Mouse (Mus musculus) bone marrow, adult 2 months (tissue): Measurements from ENCODE around the gene Col8a2.

Experiments used
- CTCF ChIP-seq: fragments of 200-500 bp; IDR thresholded peaks from 2 replicates; pipeline ENCODE4 v1.5.1; 2011; ENCODE audit warnings: low read length, control low read depth; ENCODE audit not compliant: control insufficient read depth, insufficient read depth
- POLR2A ChIP-seq: fragments of 200-500 bp; IDR thresholded peaks from 2 replicates; pipeline ENCODE4 v1.6.1; 2011; ENCODE audit warnings: low read depth, mild to moderate bottlenecking, control low read depth, low read length, borderline replicate concordance; ENCODE audit not compliant: control insufficient read depth

GRCm38 (mm10) chr4:126241956-126242355 is 44.6 kb upstream of the Col8a2 start:
- TF ChIP-seq CTCF (no peak), POLR2A (no peak)
